Mouse (Mus musculus) cortical plate, adult 2 months (tissue): ENCODE measurements around the gene Dand5. TPM values are rescaled to one million over a fixed set of nuclear protein-coding genes. Genes with fewer than 3 reads are reported as not detected.

Experiments
- H3K27ac ChIP-seq: fragments of 200-500 bp; 2 replicates; pipeline ENCODE4 v1.5.1; 2012; ENCODE audit warnings: low read length, control low read depth, inconsistent platforms; ENCODE audit not compliant: insufficient read depth
- H3K4me1 ChIP-seq: fragments of 200-500 bp; 2 replicates; pipeline ENCODE4 v1.6.1; 2011; ENCODE audit warnings: low read length; ENCODE audit not compliant: control insufficient read depth, insufficient read depth
- H3K4me3 ChIP-seq: fragments of 200-500 bp; 2 replicates; pipeline ENCODE4 v1.5.1; 2011; ENCODE audit warnings: mild to moderate bottlenecking, low read length, control low read depth; ENCODE audit not compliant: insufficient read depth
- CTCF ChIP-seq: fragments of 200-500 bp; IDR thresholded peaks from 2 replicates; pipeline ENCODE4 v1.5.1; 2011; ENCODE audit warnings: mild to moderate bottlenecking, control low read depth, low read length; ENCODE audit not compliant: insufficient read depth; ENCODE audit errors: extremely low read depth
- POLR2A ChIP-seq: fragments of 200-500 bp; IDR thresholded peaks from 2 replicates; pipeline ENCODE4 v1.6.1; 2011; ENCODE audit warnings: mild to moderate bottlenecking, low read length, control low read depth; ENCODE audit not compliant: insufficient read depth; ENCODE audit errors: extremely low read depth
- polyA plus RNA-seq: library from polyadenylated mRNA; depleted of rRNA; stranded (reverse); fragments of >200 nt; gene quantifications from 2 replicates; pipeline ENCODE4 v1.2.3, GENCODE M21; 2012

The Dand5 gene
- polyA plus RNA-seq, 1 experiment: 14.9 TPM

- Histone ChIP-seq H3K27ac (peak overlapping the region; percentile 97), H3K4me3 (peak overlapping the region; percentile 38; the same call in 1 of the 2 replicates), H3K4me1 (peaks cover 26% of the 10 kb centered on the region)
- TF ChIP-seq CTCF (no peak), POLR2A (no peak)
Observed at GRCm38 (mm10) chr8:84785756-84786677, 36.6 kb downstream of the Dand5 start.

GRCm38 (mm10) chr8:84785506-84785755 is 37.2 kb downstream of the Dand5 start:
- peaks cover 28% of the 10 kb centered on the region for H3K4me1 ChIP-seq
- TF ChIP-seq CTCF: no peak
- no peak for TF ChIP-seq POLR2A
- peak overlapping the region; percentile 38; the same call in 1 of the 2 replicates for H3K4me3 ChIP-seq
- H3K27ac ChIP-seq: peak overlapping the region; percentile 97

GRCm38 (mm10) chr8:84784681-84785505 is 37.7 kb downstream of the Dand5 start:
- peak overlapping the region; percentile 97 for H3K27ac ChIP-seq
- H3K4me3 ChIP-seq: peak overlapping the region; percentile 38
- peaks cover 25% of the 10 kb centered on the region for H3K4me1 ChIP-seq
- TF ChIP-seq POLR2A (no peak), CTCF (no peak)

GRCm38 (mm10) chr8:84783919-84784581 is 38.6 kb downstream of the Dand5 start:
- Histone ChIP-seq H3K4me1 (peaks cover 22% of the 10 kb centered on the region), H3K4me3 (peak overlapping the region; percentile 38), H3K27ac (peak overlapping the region; percentile 97)
- TF ChIP-seq POLR2A (no peak), CTCF (no peak)

GRCm38 (mm10) chr8:84783198-84783918 is 39.3 kb downstream of the Dand5 start:
- peaks cover 22% of the 10 kb centered on the region for H3K4me1 ChIP-seq
- TF ChIP-seq POLR2A (no peak), CTCF (no peak)

GRCm38 (mm10) chr8:84782680-84783079 is 39.9 kb downstream of the Dand5 start:
- Histone ChIP-seq H3K4me1 (peaks cover 22% of the 10 kb centered on the region), H3K4me3 (no peak overlapping the region), H3K27ac (peak overlapping the region; percentile 76)
- TF ChIP-seq CTCF: no peak
- no peak for TF ChIP-seq POLR2A

More at GRCm38 (mm10) chr8:84783198-84783918, 39.3 kb downstream of the Dand5 start:
- H3K27ac ChIP-seq: no peak overlapping the region; the same call in 1 of the 2 replicates
- H3K4me3 ChIP-seq: no peak overlapping the region

- Histone ChIP-seq H3K4me3 (no peak overlapping the region), H3K4me1 (peaks cover 20% of the 10 kb centered on the region), H3K27ac (peak overlapping the region; percentile 97)
- TF ChIP-seq CTCF (no peak), POLR2A (no peak)
Observed at GRCm38 (mm10) chr8:84781686-84782505, 40.7 kb downstream of the Dand5 start.

- Histone ChIP-seq H3K4me3 (no peak overlapping the region), H3K4me1 (peaks cover 17% of the 10 kb centered on the region), H3K27ac (peak overlapping the region; percentile 97)
- TF ChIP-seq CTCF: no peak
- no peak for TF ChIP-seq POLR2A
Observed at GRCm38 (mm10) chr8:84780949-84781680, 41.5 kb downstream of the Dand5 start.
